Mouse (Mus musculus) hindbrain, embryonic 16.5 days (tissue): Measurements from ENCODE around the gene Arpc5. TPM values are rescaled to one million over a fixed set of nuclear protein-coding genes. Genes with fewer than 3 reads are reported as not detected.

Experiments used
- ATAC-seq: fragments of 200-750 bp; cut with Nextera tagmentation; 2 replicates; pipeline ENCODE4 v1.8.0; 2017; ENCODE audit warnings: moderate TSS enrichment, moderate library complexity
- H3K27ac ChIP-seq: fragments of 300-500 bp; sonication (generic); 2 replicates; pipeline ENCODE4 v1.5.1; 2014; ENCODE audit warnings: low read depth, mild to moderate bottlenecking, control low read depth, low read length, moderate library complexity
- H3K27me3 ChIP-seq: fragments of 300-500 bp; sonication (generic); replicated peaks from 2 replicates; pipeline ENCODE4 v1.6.1; 2014; ENCODE audit warnings: low read length; ENCODE audit not compliant: control insufficient read depth, insufficient read depth
- H3K36me3 ChIP-seq: fragments of 300-500 bp; sonication (generic); 2 replicates; pipeline ENCODE4 v1.6.1; 2014; ENCODE audit warnings: mild to moderate bottlenecking, low read length, moderate library complexity, mixed read lengths; ENCODE audit not compliant: control insufficient read depth, insufficient read depth
- H3K4me1 ChIP-seq: fragments of 300-500 bp; sonication (generic); 2 replicates; pipeline ENCODE4 v1.6.1; 2014; ENCODE audit warnings: low read depth, low read length; ENCODE audit not compliant: control insufficient read depth, insufficient read depth
- H3K4me2 ChIP-seq: fragments of 300-500 bp; sonication (generic); 2 replicates; pipeline ENCODE4 v1.6.1; 2014; ENCODE audit warnings: mild to moderate bottlenecking, low read length, control low read depth, moderate library complexity
- H3K4me3 ChIP-seq: fragments of 300-500 bp; sonication (generic); 2 replicates; pipeline ENCODE4 v1.5.1; 2014; ENCODE audit warnings: mild to moderate bottlenecking, low read length, control low read depth, moderate library complexity
- H3K9ac ChIP-seq: fragments of 300-500 bp; sonication (generic); 2 replicates; pipeline ENCODE4 v1.6.1; 2014; ENCODE audit warnings: low read depth, mild to moderate bottlenecking, control low read depth, low read length, moderate library complexity
- H3K9me3 ChIP-seq: fragments of 300-500 bp; sonication (generic); 2 replicates; pipeline ENCODE4 v1.6.1; 2014; ENCODE audit warnings: mild to moderate bottlenecking, low read length, moderate library complexity; ENCODE audit not compliant: control insufficient read depth
- WGBS: fragments of 180-500 bp; shearing (Covaris S2); extraction: QIAGEN DNeasy Blood & Tissue Kit; methylation state at CpG from one replicate; pipeline ENCODE4 v1.1.7; 2014; 5-methylcytosine and 5-hydroxymethylcytosine counted together
- polyA plus RNA-seq: library from polyadenylated mRNA; unstranded; fragments of >200 nt; fragmentation: Nextera tagmentation; extraction: Ambion mirVana; gene quantifications from 2 replicates; pipeline ENCODE4 v1.2.1, GENCODE M21; 2015

The Arpc5 gene
- polyA plus RNA-seq = 300 and 315 TPM in 2 replicates

DNA sequence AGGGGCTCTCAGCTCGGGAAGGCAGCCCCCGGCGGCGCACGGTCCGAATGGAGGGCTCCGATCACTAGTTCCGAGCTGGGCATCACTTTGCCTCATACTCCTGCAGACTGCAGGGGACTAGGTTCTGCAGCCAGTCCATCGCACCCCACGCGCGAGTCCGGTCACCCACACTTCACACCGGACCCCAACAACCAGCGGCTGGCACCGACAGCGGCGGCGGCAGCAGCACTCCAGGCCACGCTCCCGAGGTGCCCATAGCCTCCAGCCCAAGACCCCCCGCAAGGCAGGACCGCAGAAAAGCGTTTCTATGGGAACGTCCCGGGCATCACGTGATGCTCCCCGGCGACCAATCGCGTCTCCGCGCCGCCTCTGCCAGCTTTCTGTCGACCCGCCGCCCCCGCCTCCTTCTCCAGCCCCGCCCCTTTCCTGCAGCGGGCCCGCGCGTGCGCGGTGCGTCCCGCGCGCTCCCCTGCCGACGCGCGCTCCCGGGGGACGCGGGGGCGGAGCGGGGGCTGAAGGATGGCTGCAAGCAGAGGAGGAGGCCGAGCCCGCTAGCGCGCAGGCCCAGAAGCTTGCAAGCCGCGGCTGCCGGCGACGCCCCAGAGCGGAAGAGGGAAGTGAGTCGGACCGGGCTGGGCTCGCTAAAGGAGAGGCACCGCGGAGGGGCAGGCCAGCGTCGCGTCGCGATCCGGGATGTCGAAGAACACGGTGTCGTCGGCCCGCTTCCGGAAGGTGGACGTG is at the start of gene Arpc5, which contains the start of gene Rgl1:
Gene Arpc5, plus strand, starts transcription at position 511 of the 741 bp plus-strand sequence.
Gene Rgl1, minus strand, starts transcription at position 320 of the 741 bp plus-strand sequence.
- under 1% methylated on average over 84 of the region's 86 CpGs for WGBS
- H3K4me3 ChIP-seq = peak within 1 kb of the TSS; percentile 89

DNA sequence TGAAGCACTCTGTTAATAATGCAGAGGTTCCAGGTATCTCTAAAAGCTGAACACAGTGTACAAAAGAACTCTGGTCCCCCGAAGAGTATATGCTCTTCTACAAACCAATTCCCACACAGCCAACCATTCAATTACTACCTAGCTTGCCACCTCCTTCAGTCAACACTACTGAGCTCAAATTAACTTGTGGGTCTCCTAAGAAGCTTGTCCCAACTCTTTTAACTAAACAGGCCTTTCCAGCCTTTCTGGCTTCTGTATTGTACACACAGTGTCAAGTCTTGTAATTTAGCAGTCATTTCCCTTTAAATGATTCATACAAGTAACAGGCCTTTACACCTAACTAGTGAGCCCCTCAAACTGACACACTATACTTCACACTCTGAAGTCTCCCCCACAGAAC is 49.0 kb upstream of the Arpc5 start:
- Histone ChIP-seq H3K9ac (no peak overlapping the region), H3K4me2 (no peak overlapping the region), H3K27ac (no peak overlapping the region), H3K27me3 (no peaks in the 10 kb centered on the region), H3K4me3 (no peak overlapping the region), H3K4me1 (no peaks in the 10 kb centered on the region), H3K36me3 (no peaks in the 10 kb centered on the region), H3K9me3 (no peaks in the 10 kb centered on the region)
- ATAC-seq = no peak
- WGBS = 85% methylated on average over 1 of the region's 1 CpGs

More for the DNA sequence above, at the start of gene Arpc5, which contains the start of gene Rgl1:
- Histone ChIP-seq H3K4me1 (peaks cover 10% of the 10 kb centered on the region), H3K9me3 (no peaks in the 10 kb centered on the region), H3K27me3 (no peaks in the 10 kb centered on the region; the same call in 1 of the 2 replicates), H3K4me2 (peak within 1 kb of the TSS; percentile 77), H3K27ac (peak within 1 kb of the TSS; percentile 87), H3K36me3 (peaks cover 6% of the 10 kb centered on the region), H3K9ac (peak within 1 kb of the TSS; percentile 97)
- peak; percentile 97 for ATAC-seq

DNA sequence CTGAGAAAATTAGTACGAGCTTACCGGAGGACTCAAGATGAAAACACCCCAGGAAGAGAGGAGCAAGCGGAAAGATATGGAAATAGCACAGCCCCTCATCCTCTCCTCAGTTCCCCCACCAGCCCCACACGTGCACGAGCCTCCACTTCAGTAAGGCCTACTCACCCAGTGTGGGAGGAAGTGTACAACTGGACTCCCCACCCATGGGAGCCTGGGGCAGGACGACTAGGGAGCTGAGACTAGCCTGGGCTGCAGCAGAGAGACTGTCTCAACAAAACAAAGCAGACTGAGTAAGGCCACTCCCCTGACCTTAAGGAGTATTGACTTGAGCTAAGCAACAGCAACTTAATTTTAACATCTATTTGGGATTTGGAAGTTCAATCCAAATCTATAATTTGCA is 48.1 kb upstream of the Arpc5 start:
- Histone ChIP-seq H3K9ac (no peak overlapping the region), H3K27ac (no peak overlapping the region), H3K9me3 (no peaks in the 10 kb centered on the region), H3K4me1 (no peaks in the 10 kb centered on the region), H3K27me3 (no peaks in the 10 kb centered on the region), H3K4me3 (no peak overlapping the region), H3K4me2 (no peak overlapping the region), H3K36me3 (no peaks in the 10 kb centered on the region)
- 59% methylated on average over 6 of the region's 6 CpGs for WGBS
- no peak for ATAC-seq

GRCm38 (mm10) chr1:152720969-152721368 is 45.4 kb upstream of the Arpc5 start:
- H3K27me3 ChIP-seq = no peaks in the 10 kb centered on the region
- H3K9ac ChIP-seq = no peak overlapping the region
- 88% methylated on average over 4 of the region's 4 CpGs for WGBS
- no peaks in the 10 kb centered on the region for H3K36me3 ChIP-seq
- H3K4me3 ChIP-seq = no peak overlapping the region
- H3K4me2 ChIP-seq = no peak overlapping the region
- no peaks in the 10 kb centered on the region for H3K4me1 ChIP-seq
- H3K27ac ChIP-seq = no peak overlapping the region
- ATAC-seq = no peak
- H3K9me3 ChIP-seq = no peaks in the 10 kb centered on the region

DNA sequence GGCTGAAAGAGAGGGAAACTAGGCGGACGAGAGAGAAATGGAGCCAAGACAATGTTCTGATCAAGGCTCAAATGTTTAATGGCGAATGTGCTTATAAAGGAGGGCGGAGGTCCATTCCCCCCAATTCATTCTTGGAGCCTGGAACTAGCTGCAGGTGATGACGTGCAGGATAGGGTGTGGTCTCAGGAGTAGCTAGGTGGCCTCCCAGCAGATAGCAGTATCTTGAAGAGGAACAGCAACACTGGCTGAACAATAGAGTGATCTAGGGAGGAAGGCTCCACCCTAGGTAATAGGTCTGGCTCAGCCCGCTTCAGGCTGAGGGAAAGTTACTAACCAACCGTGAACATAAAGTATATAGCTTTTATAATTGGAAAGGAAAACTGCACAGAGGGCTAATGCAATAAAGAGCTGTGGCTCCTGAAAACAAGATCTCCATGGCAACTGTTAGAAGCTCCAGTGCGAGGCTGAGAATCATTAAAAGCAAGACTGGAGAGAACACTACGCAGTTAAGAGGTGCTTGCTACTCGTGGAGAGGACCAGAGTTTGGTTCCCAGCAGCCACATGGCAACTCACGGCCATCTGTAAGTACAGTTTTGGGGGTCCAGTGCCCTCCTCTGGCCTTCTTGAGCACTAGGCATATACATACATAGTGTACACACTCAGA is 44.7 kb upstream of the Arpc5 start:
- no peaks in the 10 kb centered on the region for H3K9me3 ChIP-seq
- H3K27ac ChIP-seq = no peak overlapping the region
- H3K4me1 ChIP-seq = no peaks in the 10 kb centered on the region
- no peaks in the 10 kb centered on the region for H3K36me3 ChIP-seq
- no peak overlapping the region for H3K4me3 ChIP-seq
- WGBS = 77% methylated on average over 11 of the region's 11 CpGs
- no peaks in the 10 kb centered on the region for H3K27me3 ChIP-seq
- no peak overlapping the region for H3K4me2 ChIP-seq
- no peak overlapping the region for H3K9ac ChIP-seq
- peak; percentile 63 for ATAC-seq

DNA sequence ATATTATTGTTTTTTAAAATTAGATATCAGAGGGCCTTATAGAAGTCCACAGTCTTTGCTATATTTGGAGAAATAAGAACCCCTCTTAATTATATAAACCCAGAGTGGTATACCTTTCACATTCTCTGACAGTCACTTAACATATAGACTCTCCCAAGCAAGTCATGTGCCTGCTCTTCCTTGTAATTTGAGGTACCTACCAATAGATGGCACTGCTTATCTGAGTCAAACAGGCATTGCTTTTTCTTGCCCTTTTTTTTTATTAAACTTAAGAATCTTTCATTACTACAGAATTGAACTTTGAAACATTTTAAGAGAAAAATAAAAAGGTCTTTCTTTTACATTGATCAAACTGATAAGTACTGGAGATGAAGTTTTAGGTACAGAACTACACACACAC is 42.1 kb upstream of the Arpc5 start:
- no peak overlapping the region for H3K27ac ChIP-seq
- no peak for ATAC-seq
- H3K9me3 ChIP-seq = no peaks in the 10 kb centered on the region
- H3K9ac ChIP-seq = no peak overlapping the region
- no peak overlapping the region for H3K4me3 ChIP-seq
- H3K27me3 ChIP-seq = no peaks in the 10 kb centered on the region
- no peak overlapping the region for H3K4me2 ChIP-seq
- H3K36me3 ChIP-seq = no peaks in the 10 kb centered on the region
- H3K4me1 ChIP-seq = no peaks in the 10 kb centered on the region

- Histone ChIP-seq H3K9me3 (no peaks in the 10 kb centered on the region), H3K27ac (no peak overlapping the region), H3K36me3 (no peaks in the 10 kb centered on the region), H3K4me3 (no peak overlapping the region), H3K27me3 (no peaks in the 10 kb centered on the region), H3K9ac (no peak overlapping the region), H3K4me1 (no peaks in the 10 kb centered on the region), H3K4me2 (no peak overlapping the region)
- WGBS = 77% methylated on average over 3 of the region's 3 CpGs
- ATAC-seq = no peak
Observed at GRCm38 (mm10) chr1:152726095-152726494, 40.2 kb upstream of the Arpc5 start.

DNA sequence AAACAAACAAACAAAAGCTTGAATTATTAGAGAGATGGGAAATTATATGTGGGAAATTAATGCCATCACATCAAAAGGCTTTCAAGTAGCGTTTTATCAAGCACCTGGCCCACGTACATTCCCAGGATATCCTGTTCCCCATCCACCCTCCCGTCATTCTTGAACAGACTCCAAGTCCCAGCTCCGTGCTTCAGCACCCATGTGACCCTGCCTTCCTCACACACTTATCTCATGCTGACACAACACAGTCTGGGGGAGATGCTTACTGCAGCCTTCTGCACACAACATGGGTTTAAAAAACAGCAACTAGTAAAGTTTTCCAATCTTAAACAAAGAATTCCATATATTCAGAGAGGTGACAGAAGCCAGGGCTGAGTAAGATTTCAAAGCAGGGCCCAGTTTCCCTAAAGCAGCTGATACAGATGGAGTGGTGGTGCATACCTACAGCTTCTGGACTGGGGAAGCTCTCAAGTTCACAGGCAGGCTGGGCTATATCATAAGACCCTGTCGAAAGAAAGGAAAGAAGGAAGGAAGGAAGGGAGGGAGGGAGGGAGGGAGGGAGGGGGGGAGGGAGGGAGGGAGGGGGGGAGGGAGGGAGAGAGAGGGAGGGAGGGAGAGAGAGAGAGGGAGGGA is 38.6 kb upstream of the Arpc5 start:
- H3K4me2 ChIP-seq = no peak overlapping the region
- no peak for ATAC-seq
- WGBS = 62% methylated on average over 4 of the region's 5 CpGs

DNA sequence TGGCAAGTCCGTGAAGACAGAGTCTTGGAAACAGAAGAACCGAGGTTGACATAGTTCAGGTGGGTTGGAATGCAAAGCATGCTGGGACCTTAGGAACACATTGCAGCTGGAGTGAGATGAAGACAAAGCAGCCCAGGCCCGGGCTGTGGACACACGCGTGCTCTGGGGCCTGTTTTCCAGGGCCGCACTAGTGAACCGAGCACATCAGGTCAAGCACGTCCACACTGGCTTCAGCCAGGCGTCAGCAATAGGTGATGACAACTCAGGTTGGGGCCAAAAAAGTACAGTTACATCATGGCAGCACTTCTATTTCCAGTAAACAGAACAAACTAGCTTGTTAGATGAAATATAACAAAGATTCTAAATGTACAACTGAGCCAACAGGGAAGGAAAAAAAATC is 27.5 kb upstream of the Arpc5 start:
- ATAC-seq = no peak
- H3K4me1 ChIP-seq = no peaks in the 10 kb centered on the region
- H3K36me3 ChIP-seq = no peaks in the 10 kb centered on the region
- no peak overlapping the region for H3K4me3 ChIP-seq
- H3K9ac ChIP-seq = no peak overlapping the region
- H3K27ac ChIP-seq = no peak overlapping the region
- H3K27me3 ChIP-seq = no peaks in the 10 kb centered on the region
- WGBS = 89% methylated on average over 9 of the region's 9 CpGs
- H3K9me3 ChIP-seq = no peaks in the 10 kb centered on the region
- no peak overlapping the region for H3K4me2 ChIP-seq

More for the DNA sequence above, 38.6 kb upstream of the Arpc5 start:
- Histone ChIP-seq H3K9ac (no peak overlapping the region), H3K27me3 (no peaks in the 10 kb centered on the region), H3K36me3 (no peaks in the 10 kb centered on the region), H3K9me3 (no peaks in the 10 kb centered on the region), H3K4me3 (no peak overlapping the region), H3K27ac (no peak overlapping the region), H3K4me1 (no peaks in the 10 kb centered on the region)
